Mouse (Mus musculus): ENCODE data around the gene Aldh1l1. TPM values are rescaled to one million over a fixed set of nuclear protein-coding genes. Genes with fewer than 3 reads are reported as not detected.

Aldh1l1 gene
- polyA plus RNA-seq, 1 experiment from 2014 or later: 81.7 TPM

- Histone ChIP-seq H3K9me3 (no peaks in the 10 kb centered on the region), H3K36me3 (no peaks in the 10 kb centered on the region), H3K4me2 (peak overlapping the region; percentile 100), H3K9ac (peak overlapping the region; percentile 59), H3K4me3 (peak overlapping the region; percentile 63), H3K27ac (replicated peaks) (peak overlapping the region; percentile 77), H3K4me1 (replicated peaks) (peaks cover 27% of the 10 kb centered on the region), H3K27me3 (peaks cover 17% of the 10 kb centered on the region; the same call in 1 of the 2 replicates)
- peak; percentile 39 for ATAC-seq (ENCODE audit: low FRiP score, low read depth)
- WGBS: under 1% methylated on average over 38 of the region's 38 CpGs
These were observed 23.4 kb upstream of the Aldh1l1 start for GRCm38 (mm10) chr6:90462841-90463227.

GRCm38 (mm10) chr6:90463228-90463862 is 22.9 kb upstream of the Aldh1l1 start:
- H3K4me1 ChIP-seq (replicated peaks): peaks cover 31% of the 10 kb centered on the region
- peak; percentile 77 for ATAC-seq (ENCODE audit: low FRiP score, low read depth)
- peaks cover 17% of the 10 kb centered on the region; the same call in 1 of the 2 replicates for H3K27me3 ChIP-seq
- H3K4me2 ChIP-seq: peak overlapping the region; percentile 100
- WGBS: under 1% methylated on average over 31 of the region's 31 CpGs
- H3K9me3 ChIP-seq: no peaks in the 10 kb centered on the region
- peak overlapping the region; percentile 63 for H3K4me3 ChIP-seq
- peak overlapping the region; percentile 77 for H3K27ac ChIP-seq (replicated peaks)
- peak overlapping the region; percentile 59 for H3K9ac ChIP-seq
- no peaks in the 10 kb centered on the region for H3K36me3 ChIP-seq

DNA sequence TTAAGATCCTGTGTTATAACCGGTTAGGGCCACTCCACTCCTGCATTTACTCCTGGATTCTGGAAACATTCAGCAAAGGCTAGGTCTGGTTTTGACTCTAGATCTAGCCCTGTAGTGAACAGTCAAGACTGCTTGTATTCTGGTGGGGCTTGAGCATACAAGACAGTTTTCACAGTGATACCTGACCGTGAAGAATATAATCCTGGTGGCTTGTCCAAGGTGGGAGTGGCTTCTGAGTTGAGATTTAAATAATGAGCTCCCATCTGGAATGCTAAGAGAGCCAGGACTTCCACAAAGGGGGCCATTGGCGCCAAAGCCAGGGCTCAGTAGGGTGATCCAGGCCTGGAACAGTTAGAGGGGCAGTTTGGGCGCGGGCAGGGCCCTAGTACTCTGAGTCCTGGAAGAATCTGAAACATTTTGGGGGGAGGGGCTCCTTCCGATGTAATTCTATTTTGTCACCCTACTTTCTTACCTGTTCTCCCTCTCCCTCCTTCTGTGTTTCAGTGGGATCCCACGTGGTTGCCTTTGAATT is 22.3 kb upstream of the Aldh1l1 start:
- peaks cover 33% of the 10 kb centered on the region for H3K4me1 ChIP-seq (replicated peaks)
- no peaks in the 10 kb centered on the region for H3K36me3 ChIP-seq
- 0 out of 2 replicates have a peak, but pooled peaks have one; percentile 1 for ATAC-seq (ENCODE audit: low FRiP score, low read depth)
- peak overlapping the region; percentile 54 for H3K27ac ChIP-seq (replicated peaks)
- H3K27me3 ChIP-seq: peaks cover 17% of the 10 kb centered on the region; the same call in 1 of the 2 replicates
- peak overlapping the region; percentile 63 for H3K4me3 ChIP-seq
- peak overlapping the region; percentile 100 for H3K4me2 ChIP-seq
- 43% methylated on average over 7 of the region's 7 CpGs for WGBS
- H3K9me3 ChIP-seq: no peaks in the 10 kb centered on the region
- H3K9ac ChIP-seq: peak overlapping the region; percentile 59; the same call in 1 of the 2 replicates

DNA sequence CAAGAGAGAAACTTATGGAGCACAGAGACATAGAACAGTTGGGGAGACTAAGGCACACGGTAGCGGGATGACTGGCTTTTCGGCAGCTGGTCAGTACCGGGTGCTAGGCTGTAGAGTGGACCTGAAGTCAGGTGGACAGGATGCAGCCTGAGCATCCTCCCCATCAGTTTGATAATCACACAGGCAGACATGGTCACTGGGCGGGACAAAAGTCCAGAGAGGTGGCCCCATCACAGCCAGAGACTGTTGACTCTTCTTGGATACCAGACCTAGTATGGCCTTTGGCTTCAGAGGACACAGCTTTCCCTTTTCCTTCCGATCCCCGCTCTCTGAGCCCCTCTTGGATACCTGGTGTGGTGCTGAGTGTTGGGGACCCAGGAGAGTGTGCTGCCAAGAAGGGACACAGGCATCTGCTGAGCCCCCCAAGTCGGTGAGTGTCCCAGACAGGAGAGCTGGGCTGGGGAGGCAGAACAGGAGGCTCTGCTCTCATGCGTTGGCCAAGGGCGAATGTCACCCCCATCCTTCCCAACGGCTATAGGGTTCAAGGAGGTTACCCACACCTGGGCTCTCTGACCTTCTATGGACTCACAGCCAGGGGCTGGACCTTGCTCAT is 21.1 kb upstream of the Aldh1l1 start:
- ATAC-seq (ENCODE audit: low FRiP score, low read depth): no peak
- no peaks in the 10 kb centered on the region for H3K9me3 ChIP-seq
- no peak overlapping the region for H3K27ac ChIP-seq (replicated peaks)
- peaks cover 33% of the 10 kb centered on the region for H3K4me1 ChIP-seq (replicated peaks)
- H3K4me3 ChIP-seq: no peak overlapping the region
- H3K27me3 ChIP-seq: peaks cover 17% of the 10 kb centered on the region; the same call in 1 of the 2 replicates
- 95% methylated on average over 11 of the region's 11 CpGs for WGBS
- H3K4me2 ChIP-seq: peak overlapping the region; percentile 100; the same call in 1 of the 2 replicates
- H3K9ac ChIP-seq: no peak overlapping the region
- H3K36me3 ChIP-seq: no peaks in the 10 kb centered on the region

- ATAC-seq (ENCODE audit: low FRiP score, low read depth): no peak
- Histone ChIP-seq H3K27ac (replicated peaks) (no peak overlapping the region), H3K4me2 (no peak overlapping the region), H3K36me3 (no peaks in the 10 kb centered on the region), H3K4me1 (replicated peaks) (peaks cover 37% of the 10 kb centered on the region), H3K9me3 (no peaks in the 10 kb centered on the region), H3K9ac (no peak overlapping the region), H3K4me3 (no peak overlapping the region), H3K27me3 (peaks cover 15% of the 10 kb centered on the region; the same call in 1 of the 2 replicates)
- WGBS: 80% methylated on average over 10 of the region's 10 CpGs
These were observed 20.1 kb upstream of the Aldh1l1 start for GRCm38 (mm10) chr6:90466079-90466478.

GRCm38 (mm10) chr6:90466847-90467410 is 19.3 kb upstream of the Aldh1l1 start:
- no peak overlapping the region for H3K4me3 ChIP-seq
- ATAC-seq (ENCODE audit: low FRiP score, low read depth): no peak
- no peak overlapping the region for H3K27ac ChIP-seq (replicated peaks)
- no peak overlapping the region for H3K9ac ChIP-seq
- no peaks in the 10 kb centered on the region for H3K9me3 ChIP-seq
- peaks cover 40% of the 10 kb centered on the region for H3K4me1 ChIP-seq (replicated peaks)
- no peak overlapping the region for H3K4me2 ChIP-seq
- no peaks in the 10 kb centered on the region for H3K36me3 ChIP-seq
- 91% methylated on average over 12 of the region's 12 CpGs for WGBS
- H3K27me3 ChIP-seq: peaks cover 9% of the 10 kb centered on the region; the same call in 1 of the 2 replicates

DNA sequence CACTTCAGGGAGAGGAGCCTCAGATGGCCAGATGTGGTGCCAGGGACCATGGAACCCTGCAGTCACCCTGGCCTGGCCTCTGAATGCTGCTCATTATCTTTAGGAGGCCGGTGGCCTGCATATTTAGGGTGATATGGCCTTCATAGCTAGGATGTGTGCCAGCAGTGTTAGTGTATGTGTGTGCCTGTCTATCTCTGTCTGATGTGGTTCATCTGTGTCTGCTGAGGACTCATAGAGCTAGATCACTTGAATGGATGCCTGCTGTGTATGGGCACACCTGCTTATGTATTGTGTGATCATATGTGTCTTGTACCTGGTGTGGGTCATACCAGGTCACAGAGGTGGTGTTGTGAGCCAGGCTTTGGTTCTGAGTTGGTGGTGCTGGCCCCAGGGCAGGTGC is 18.0 kb upstream of the Aldh1l1 start:
- H3K4me2 ChIP-seq: no peak overlapping the region
- no peak for ATAC-seq (ENCODE audit: low FRiP score, low read depth)
- WGBS: 78% methylated on average over 1 of the region's 1 CpGs
- peaks cover 34% of the 10 kb centered on the region for H3K4me1 ChIP-seq (replicated peaks)
- H3K36me3 ChIP-seq: no peaks in the 10 kb centered on the region
- H3K9me3 ChIP-seq: no peaks in the 10 kb centered on the region
- H3K27ac ChIP-seq (replicated peaks): no peak overlapping the region
- H3K9ac ChIP-seq: no peak overlapping the region
- no peak overlapping the region for H3K4me3 ChIP-seq
- H3K27me3 ChIP-seq: 0 out of 2 replicates have a peak, but pooled peaks cover 6% of the 10 kb centered on the region

- whole genome bisulfite sequencing: 92% methylated on average over 6 of the region's 6 CpGs
- Histone ChIP-seq H3K27ac (replicated peaks) (no peak overlapping the region), H3K4me2 (no peak overlapping the region)
These were observed 17.2 kb upstream of the Aldh1l1 start for GRCm38 (mm10) chr6:90469041-90469440.

GRCm38 (mm10) chr6:90470255-90470654 is 16.0 kb upstream of the Aldh1l1 start:
- H3K27me3 ChIP-seq: no peaks in the 10 kb centered on the region
- no peaks in the 10 kb centered on the region for H3K9me3 ChIP-seq
- H3K9ac ChIP-seq: no peak overlapping the region
- H3K4me1 ChIP-seq (replicated peaks): peaks cover 23% of the 10 kb centered on the region; the same call in 1 of the 2 replicates
- no peak overlapping the region for H3K4me3 ChIP-seq
- no peak overlapping the region for H3K4me2 ChIP-seq
- H3K36me3 ChIP-seq: no peaks in the 10 kb centered on the region
- WGBS: 96% methylated on average over 2 of the region's 2 CpGs
- no peak overlapping the region for H3K27ac ChIP-seq (replicated peaks)
- no peak for ATAC-seq (ENCODE audit: low FRiP score, low read depth)

More at GRCm38 (mm10) chr6:90469041-90469440, 17.2 kb upstream of the Aldh1l1 start:
- Histone ChIP-seq H3K9me3 (no peaks in the 10 kb centered on the region), H3K4me1 (replicated peaks) (peaks cover 26% of the 10 kb centered on the region), H3K36me3 (no peaks in the 10 kb centered on the region), H3K9ac (no peak overlapping the region), H3K4me3 (no peak overlapping the region), H3K27me3 (0 out of 2 replicates have a peak, but pooled peaks cover 3% of the 10 kb centered on the region)
- ATAC-seq (ENCODE audit: low FRiP score, low read depth): no peak

DNA sequence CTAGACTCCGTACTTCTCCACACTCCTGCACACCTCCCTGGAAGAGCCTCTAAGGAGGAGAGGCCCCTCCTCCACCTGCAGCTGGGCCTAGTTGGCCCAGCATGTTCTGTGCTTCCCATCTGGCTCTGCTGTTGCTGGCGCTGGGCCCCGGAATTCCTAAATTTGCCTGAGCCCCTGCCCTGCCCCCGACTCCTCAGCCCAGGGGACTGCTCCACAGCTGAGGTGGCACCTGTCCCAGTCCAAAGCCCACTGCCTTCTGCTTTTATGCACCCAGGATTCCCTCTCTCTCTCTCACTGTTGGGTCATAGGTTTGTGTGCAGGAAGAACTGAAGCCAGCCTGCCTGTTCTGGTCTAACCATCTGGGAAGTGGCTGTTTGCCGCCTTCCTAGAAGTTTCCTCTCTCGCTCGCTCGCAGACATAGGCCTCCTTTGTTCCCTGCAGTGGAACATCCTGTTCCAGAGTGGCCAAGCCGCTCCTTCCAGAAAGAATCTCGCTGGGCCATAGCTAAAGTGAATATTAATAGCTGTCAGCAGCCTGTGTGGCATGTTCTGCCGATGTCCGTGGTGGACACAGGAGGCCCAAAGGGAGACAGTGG is 15.2 kb upstream of the Aldh1l1 start:
- no peak overlapping the region for H3K9ac ChIP-seq

DNA sequence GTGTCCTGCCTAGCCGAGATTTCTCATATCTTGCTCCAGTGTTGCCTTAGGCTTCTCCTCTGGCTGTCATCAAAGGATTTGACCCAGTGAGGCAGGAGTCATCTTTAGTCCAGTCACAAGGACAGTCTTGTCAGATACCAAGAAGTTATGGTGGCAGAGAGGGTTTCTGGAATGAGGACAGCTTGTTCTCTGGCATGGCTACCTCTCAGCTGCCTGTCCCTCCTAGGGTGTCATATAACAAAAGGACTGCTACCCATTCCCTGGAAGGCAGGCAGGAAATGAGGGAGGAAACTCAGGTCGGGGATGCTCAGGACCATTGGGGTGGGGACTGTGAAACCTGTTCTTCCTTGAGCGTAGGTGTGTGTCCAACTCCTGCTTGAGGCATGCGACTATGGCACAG is 14.1 kb upstream of the Aldh1l1 start:
- WGBS: 81% methylated on average over 4 of the region's 4 CpGs
- H3K4me2 ChIP-seq: no peak overlapping the region
- no peaks in the 10 kb centered on the region for H3K36me3 ChIP-seq
- no peak overlapping the region for H3K4me3 ChIP-seq
- H3K9ac ChIP-seq: no peak overlapping the region
- no peaks in the 10 kb centered on the region for H3K9me3 ChIP-seq
- H3K27ac ChIP-seq (replicated peaks): no peak overlapping the region
- H3K4me1 ChIP-seq (replicated peaks): peaks cover 17% of the 10 kb centered on the region; the same call in 1 of the 2 replicates
- ATAC-seq (ENCODE audit: low FRiP score, low read depth): no peak
- H3K27me3 ChIP-seq: no peaks in the 10 kb centered on the region

More for the DNA sequence above, 15.2 kb upstream of the Aldh1l1 start:
- Histone ChIP-seq H3K4me1 (replicated peaks) (peaks cover 21% of the 10 kb centered on the region; the same call in 1 of the 2 replicates), H3K27me3 (no peaks in the 10 kb centered on the region), H3K36me3 (no peaks in the 10 kb centered on the region), H3K27ac (replicated peaks) (peak overlapping the region; percentile 68), H3K9me3 (no peaks in the 10 kb centered on the region), H3K4me2 (no peak overlapping the region), H3K4me3 (no peak overlapping the region)
- WGBS: 56% methylated on average over 12 of the region's 12 CpGs
- ATAC-seq (ENCODE audit: low FRiP score, low read depth): peak; percentile 59

All from hindbrain, embryonic 15.5 days (tissue).